Mouse (Mus musculus): Measurements from ENCODE around the gene Tbc1d12.
A peak's percentile ranks its signal among the peaks of the same experiment; 100 is the strongest.
"Not testable (repeated sequence)": the region's sequence is repeated elsewhere in the genome, so short reads cannot be mapped to it uniquely, and the experiment has no call there.

The Tbc1d12 gene

DNA sequence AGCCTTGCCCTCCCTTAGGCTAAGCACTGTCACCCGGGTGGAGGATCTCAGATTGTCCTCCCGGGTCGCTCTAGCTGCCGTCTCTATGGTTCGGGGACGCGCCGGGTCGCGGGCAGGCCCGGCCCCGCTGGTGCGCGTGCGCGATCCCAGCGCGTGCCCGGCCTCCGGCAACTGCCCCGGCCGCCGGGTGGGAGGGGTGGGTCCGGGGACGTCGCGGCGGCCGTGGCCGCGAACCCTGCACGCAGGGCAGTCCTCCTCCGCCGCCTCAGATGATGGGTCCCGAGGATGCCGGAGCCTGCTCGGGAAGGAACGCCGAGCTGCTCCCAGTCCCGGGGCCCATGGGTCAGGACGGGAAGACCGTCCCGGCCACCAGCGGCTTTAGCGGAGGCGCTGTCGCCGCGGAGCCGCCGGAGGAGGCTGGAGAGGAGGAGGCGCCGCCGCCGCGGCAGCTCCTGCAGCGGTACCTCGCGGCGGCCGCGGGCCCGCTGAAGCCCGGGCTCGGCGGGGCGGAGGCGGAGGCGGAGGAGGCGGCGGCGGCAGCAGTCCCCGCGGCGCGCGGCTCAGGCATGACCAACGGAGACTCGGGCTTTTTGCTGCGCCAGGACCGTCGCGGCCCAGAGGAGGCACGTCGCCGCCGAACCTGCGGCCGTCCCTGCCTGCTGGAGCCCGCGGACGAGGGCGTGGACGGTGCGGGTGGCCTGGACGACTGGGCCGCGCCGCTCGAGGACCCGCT is at the start of gene Tbc1d12:
Gene Tbc1d12, plus strand, starts transcription at position 142 of the 733 bp plus-strand sequence.
- DNase-seq (ENCODE audit: low spot score) = peak; percentile 82

DNA sequence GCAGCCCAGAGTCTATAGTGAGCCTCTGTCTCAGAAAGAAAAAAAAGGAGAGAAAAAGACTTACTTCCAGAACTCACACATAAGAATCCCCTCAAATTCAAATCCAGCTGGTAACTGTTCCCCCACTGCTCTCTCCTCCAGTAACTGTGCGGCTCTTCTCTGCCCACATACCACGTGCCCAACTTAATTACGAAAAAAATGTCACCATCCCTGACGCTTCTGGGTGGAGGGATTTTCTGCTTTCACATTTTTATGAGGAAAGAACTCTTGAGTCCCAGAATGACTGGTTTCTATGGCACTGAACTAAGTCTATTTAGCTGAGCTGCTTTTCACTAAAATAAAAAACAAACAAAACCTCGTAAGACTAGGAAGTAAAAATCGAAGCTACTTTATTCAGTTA is 48.6 kb upstream of the Tbc1d12 start:
- DNase-seq (ENCODE audit: low spot score) = no peak

DNA sequence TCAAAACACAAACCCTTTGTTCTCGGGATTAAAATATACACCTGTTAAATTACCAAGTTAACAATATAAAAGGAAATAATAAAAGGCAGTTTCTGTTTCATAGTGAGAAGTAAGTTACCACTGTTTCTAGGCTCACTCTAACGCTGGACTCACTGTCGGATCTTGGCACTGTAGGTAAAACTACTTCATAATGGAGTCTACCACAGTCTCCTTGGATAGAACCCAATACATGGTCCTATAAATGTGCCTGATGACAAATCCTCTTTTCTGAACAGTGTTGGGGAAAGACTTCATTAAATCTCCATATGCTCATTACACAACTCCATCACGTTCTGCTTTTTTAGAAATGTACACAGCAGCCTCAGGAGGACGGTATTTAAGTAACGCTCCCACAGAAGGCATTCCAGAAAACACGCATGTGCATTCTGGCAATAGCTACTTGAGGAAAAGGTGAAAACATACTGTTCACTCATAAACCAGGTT is 42.8 kb upstream of the Tbc1d12 start:
- DNase-seq (ENCODE audit: low spot score) = no peak

DNA sequence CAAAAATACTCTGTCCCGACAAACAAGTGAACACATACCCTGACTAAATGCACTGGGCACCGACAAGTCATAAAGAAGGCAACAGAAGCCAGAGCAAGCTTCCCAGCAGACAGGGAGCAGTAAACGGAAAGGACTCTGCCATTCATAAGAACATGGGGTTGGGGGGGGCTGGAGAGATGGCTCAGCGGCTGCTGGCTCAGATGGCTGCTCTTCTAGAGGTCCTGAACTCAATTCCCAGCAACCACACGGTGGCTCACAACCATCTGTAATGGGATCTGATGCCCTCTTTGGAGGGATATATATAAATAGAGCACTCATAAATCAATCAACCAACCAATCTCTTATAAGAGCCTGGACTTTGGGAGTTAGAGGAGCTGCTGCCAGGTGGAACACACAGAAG is 39.8 kb upstream of the Tbc1d12 start:
- no peak for DNase-seq (ENCODE audit: low spot score)

DNA sequence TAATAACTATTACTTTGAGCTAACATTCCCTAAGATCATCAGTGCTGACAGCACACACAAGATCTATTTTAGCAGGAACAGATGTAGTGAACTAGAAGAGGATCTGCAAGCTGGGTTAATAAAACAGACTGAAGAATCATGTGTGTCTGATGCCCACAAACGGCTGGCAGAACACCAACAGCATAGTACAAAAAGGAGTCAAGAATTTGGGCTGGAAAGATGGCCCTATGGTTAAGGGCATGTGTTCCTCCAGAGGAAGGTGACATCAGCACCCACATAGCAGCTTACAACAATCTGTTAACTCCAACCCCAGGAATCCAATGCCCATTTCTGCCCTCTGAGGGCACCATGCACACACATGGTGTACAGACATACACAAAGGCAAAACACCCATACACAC is 38.1 kb upstream of the Tbc1d12 start:
- DNase-seq (ENCODE audit: low spot score) = no peak

DNA sequence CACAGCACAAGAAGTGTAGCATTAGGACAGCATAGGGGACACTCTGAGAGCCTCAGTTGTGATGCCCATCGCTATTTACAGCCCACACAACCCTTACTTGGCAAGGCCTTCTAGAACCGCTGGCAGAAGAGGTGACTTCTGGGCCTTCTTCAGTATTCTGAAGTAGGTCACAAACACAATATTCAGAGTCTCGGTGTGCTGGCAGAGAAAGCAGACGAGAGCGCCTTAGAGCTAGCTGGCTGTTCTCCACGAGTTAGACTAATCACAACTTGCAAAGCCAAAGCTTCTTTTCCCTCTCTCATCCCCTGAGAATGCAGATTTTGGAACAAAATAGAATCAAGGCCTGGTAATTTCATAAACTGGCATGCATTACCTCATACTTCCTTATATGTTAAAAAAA is 37.6 kb upstream of the Tbc1d12 start:
- no peak for DNase-seq (ENCODE audit: low spot score)

DNA sequence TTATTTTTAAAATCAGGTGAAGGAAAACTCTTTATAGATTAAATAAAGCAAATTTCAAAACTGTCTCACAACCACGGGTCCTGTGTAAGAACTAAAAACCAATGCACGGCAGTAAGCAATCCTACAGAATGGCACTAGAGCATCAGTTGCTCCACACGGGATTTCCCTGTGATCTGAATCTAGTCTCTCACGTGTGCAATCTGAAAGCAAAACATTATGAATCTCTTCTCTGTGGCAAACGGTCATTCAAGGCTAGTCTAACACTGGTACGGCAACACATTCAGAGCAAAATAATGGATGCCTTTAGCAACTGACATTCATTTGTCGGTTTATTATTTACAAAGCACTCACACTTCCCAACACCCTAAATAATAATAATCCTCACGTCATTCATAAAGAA is 18.2 kb upstream of the Tbc1d12 start:
- DNase-seq (ENCODE audit: low spot score) = no peak

DNA sequence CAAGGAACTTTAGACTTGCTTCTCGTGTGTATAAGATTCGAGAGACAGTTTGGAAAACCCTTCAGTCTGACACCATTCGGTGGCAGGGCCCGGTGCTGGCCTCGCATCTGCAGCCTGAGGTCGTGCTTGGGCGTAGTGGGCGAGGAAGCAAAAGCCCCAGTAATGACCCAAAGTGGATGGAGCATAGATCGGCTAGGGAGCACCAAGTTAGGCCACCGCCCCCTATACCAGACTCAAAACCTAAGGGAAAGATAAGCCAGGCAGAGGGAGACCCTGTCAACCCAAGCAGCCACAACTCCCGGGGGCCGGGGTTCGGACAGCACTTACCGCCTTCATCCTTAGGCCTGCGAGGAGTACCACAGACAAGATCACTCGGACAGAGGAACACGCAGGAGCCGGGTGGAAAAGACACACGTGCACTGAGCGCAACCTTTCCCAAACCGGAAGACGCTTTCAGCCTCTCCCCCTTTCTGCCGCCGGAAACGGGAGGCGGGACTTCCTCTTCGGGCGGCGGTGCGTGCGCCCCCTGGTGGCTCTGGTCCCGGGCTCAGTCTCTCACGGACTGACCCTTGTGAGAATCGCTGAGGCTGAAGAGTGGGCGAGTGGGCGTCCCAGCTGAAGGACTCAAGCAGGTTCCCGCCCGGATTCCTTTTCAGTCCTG is 17.5 kb upstream of the Tbc1d12 start, which contains the start of gene Noc3l:
Gene Noc3l, minus strand, starts transcription at position 472 of the 661 bp plus-strand sequence.
- peak; percentile 91 for DNase-seq (ENCODE audit: low spot score)

DNA sequence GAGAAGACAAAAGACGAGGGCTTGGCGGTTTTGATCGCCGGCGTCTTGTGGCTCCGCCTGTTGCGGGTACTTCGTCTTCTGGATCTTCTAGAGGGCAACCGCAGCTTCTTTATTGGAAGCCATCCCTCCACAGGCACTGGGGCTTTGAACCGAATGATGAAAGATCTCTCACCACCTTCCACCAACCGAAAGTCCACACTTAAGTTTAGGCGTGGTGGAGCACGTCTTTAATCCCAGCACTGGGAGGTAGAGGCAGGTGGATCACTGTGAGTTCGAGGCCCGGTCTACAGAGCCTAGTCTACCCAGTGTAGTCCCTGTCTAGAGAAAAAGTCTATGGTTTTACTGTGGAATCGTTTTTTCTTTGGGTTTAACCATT is 17.0 kb upstream of the Tbc1d12 start:
- no peak for DNase-seq (ENCODE audit: low spot score)

DNA sequence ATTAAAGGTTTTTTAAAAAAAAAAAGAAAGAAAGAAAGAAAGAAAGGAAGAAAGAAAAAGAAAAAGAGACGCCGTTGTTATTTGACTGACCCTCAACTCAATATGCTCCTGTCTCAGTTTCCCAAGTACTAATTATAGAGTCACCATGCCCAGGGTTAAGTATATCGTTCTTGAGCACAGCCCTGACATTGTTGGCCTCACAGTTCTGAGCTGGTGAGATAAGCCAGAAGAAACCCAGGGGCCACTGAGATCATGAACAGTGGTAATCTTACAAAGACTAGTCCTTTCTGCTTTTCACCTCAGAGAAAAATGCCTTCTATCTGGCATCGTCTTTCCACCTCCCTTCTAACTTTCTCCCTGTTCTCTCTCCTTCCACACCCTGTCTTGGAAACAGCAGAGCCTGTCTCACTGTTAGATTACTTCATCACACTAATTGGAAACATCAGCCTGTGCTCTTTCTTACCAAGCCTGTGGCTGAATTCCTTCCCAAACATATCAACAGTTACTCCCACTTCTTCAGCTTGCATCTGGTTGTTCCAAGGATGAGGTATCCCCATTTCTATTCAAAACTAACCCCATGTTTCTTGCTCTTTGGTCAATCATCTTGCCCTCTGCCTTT is 16.1 kb upstream of the Tbc1d12 start:
- DNase-seq (ENCODE audit: low spot score) = peak; percentile 21

DNA sequence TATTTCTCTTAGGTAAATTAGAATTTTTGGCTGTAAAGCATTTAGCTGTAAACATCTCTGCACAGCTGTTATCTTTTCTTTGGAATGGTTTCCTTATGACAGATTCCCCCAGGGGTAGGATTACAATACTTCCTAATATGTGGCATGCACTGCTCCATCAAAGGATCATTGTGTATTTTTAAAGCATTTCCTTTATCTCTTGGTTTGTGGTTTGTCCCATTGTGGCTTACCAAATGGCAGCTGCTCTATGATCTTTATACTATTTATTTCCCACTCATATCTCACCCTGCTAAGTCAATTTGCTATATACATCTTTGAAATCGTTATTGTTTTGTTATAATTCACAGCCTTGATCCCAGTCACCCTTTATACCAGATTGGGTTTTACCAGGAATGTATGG is 3.2 kb upstream of the Tbc1d12 start:
- no peak for DNase-seq (ENCODE audit: low spot score)

DNA sequence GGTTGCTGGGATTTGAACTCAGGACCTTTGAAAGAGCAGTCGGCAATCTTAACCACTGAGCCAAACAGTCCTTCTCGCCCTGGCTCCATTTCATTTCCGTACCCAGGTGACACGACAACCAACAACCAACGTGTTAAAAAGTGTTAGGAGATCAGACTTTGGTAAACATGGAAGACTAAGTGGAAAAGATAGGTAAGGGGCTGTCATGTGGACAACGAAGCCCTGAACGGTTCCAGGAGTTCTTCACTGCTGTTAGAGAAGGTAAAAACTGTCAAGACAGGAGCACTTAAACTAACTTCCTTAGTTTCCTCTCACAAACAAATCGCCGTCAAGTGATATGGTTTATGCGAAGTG is 318 bp upstream of the Tbc1d12 start:
- DNase-seq (ENCODE audit: low spot score) = no peak

DNA sequence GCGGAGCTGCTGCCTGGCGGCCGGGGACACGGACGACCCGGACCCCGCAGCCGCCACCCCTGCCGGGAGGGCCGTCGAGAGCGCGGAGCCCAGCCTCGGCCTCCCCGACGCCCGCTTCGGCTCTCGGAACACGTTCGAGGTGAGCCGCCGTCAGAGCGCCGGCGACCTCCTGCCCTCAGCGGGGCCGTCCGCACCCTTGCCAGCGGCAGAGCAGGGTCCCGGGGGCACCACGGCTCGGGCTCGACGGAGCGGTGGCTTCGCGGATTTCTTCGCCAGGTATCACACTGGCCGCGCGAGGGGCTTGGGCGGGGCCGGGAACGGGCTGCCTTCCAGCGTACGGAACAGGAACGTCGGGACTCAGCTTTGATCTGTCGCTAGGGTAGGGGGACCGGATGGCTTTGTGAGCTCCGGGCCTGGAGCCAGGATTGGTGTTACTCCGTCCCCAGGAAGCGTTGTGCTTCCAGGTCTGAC is 827 bp downstream of the Tbc1d12 start:
- peak; percentile 39 for DNase-seq (ENCODE audit: low spot score)

DNA sequence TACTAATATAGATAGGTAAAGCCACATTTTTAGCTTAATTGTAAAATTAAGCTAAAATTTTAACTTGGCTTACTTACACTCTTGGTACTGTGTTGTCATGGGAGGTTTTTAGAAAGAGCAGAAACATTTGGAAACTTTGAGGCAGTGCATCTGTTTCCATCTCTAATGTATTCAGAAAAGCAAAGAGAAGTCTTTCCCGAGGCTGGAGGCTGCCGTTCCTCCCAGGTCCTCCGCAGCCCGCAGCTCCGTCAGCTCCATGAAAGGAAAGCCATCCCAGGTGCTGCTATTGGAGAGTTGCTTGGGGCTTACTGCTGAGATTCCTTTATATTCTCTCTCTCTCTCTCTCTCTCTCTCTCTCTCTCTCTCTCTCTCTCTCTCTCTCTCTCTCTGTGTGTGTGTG is 8.4 kb downstream of the Tbc1d12 start:
- DNase-seq (ENCODE audit: low spot score) = no peak

DNA sequence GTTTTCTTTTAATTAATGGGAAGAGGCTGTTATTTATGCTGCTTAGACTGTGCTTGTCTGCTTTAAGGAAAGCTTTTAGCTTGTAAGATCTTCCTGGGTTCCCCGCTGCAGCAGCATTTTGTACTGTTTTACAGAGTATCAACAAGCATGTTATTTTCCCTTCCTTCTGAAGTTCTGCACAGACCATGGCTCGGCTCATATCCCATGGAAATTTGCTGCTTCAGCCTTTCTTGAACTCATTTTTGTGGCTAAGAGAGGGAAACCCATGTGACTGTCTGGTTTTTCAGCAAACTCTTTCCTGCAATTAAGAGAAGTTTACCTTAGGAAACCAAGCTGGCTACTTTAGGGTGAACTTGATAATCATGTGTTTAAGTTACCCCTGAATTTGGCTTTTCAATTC is 10.0 kb downstream of the Tbc1d12 start:
- no peak for DNase-seq (ENCODE audit: low spot score)

DNA sequence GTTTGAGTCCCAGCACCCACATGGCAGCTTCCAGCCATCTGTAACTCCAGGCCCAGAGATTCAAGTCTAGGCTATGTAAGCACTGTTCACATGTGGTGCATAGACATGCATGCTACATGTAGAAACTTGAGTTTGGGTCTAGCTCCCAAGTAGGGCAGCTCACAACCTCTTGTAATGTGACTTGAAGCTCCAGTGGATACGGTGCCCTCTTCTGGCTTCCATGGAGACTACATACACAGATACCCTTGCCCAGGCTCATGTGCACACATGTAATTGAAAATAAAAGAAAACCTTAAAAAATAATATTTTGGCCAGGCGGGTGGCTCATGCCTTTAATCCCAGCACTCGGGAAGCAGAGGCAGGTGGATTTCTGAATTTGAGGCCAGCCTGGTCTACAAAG is 21.8 kb downstream of the Tbc1d12 start:
- no peak for DNase-seq (ENCODE audit: low spot score)

DNA sequence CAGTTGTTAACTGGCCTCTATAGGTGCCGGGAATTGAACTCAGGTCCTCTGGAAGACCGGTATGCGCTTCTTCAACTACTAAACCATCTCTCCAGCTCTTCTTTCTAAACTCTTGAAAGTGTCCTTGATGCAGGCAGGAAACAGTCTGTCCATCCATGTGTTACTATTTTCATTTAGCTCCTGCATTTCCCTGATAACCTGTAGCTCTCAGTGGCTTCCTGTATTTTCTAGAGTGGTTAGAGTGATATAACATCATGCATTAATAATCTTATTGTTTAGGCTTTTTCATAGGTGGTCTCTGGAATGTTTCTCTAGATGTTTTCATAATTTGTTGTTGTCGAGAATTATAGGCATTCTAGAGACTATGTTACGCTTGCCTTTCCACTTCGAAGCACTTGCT is 26.1 kb downstream of the Tbc1d12 start:
- DNase-seq (ENCODE audit: low spot score) = no peak

DNA sequence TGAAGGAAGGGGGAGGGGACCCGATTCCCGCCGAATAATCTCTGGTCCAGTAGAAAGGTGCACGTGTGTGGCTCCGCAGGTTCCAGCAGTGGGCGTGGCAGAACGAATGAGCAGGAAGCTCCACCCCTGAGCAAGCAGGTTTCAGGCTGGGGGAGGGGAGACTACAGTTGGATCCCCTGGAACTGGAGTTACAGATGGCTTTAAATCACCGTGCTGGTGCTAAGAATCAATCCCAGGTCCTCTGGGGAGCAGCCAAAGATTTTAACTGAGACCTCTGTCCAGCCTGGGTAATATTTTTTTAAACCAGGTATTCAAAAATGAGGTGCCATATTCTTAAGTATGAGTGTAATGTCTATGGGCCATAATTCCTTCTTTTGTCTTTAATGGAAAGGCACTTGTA is 38.4 kb downstream of the Tbc1d12 start:
- not testable (repeated sequence) for DNase-seq (ENCODE audit: low spot score)

DNA sequence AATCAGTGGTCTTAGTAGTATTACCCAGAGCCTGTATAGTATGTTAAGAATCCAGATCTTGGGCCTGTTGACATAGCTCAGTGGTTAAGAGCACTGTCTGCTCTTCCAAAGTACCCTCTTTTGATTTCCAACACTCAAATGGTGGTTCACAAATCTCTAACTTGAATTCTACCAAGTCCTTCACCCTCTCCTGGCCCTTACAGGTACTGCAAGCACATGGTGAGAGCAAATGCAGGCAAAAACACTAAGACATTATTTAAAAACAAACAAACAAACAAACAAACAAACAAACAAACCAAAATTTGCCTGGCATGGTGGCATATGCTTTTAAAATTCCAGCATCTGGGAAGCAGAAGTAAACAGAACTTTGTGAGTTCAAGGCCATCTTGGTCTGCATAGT is 43.9 kb downstream of the Tbc1d12 start:
- DNase-seq (ENCODE audit: low spot score) = no peak

DNA sequence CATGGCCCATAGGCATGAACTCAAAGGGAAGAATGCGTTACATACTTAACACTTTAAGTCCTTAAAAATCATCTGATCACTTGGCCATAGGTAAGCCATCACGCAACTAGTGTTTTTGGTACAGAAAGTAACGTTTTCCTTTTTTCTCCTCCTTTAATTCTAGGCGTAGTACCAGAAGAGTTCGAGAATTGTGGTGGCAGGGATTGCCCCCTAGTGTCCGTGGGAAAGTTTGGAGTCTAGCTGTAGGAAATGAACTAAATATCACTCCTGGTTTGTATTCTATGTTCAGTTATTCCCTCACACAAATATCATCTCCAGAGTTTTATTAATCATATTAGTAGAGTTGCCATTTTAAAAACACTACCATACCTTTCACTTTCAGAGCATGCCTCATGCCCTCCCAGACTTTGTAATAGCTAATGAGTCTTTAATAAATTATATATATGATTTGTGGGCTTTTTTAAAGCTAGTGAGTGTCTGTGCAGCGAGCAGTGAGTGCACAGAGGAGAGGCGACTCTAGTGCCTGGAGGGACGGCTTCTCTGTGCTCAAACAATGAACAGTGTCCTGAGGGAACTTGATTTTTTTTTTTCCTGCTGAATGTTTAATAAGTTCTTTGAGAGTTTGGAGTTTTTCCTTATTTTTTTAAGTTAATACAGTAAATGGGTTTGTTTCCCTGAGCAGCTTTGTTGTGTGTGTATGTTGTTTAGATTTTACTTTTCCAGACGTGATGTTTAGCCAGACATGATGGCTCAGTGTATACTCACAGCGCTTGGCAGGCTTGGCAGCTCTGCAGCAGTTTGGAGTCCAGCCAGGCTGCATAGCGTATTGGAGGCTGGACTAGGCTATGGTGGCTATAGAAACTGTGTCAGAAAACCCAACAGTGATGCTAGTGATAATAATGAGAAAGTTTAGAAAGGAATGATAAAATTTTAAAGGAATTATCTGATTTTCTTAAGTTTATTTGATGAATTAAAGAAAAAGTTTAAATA is 65.1 kb downstream of the Tbc1d12 start:
- DNase-seq (ENCODE audit: low spot score) = no peak

DNA sequence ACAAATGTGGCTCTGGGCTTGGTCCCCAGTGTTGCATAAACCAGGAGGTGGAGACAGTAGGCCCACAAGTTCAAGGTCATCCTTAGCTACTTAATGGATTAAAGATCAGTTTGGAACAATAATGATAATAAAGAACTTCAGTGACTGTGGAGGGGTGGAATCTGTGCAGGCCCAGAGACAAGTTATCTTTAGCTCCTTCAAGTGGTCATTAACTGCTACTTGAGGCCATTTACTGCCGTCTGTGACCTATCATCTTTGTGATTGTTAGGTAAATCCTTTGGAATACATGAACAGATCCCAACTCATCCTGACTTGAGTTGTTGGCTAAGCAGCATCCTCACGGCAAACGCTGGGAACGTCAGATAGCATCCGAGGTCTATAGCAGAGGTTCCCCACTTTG is 66.1 kb downstream of the Tbc1d12 start:
- DNase-seq (ENCODE audit: low spot score) = no peak

DNA sequence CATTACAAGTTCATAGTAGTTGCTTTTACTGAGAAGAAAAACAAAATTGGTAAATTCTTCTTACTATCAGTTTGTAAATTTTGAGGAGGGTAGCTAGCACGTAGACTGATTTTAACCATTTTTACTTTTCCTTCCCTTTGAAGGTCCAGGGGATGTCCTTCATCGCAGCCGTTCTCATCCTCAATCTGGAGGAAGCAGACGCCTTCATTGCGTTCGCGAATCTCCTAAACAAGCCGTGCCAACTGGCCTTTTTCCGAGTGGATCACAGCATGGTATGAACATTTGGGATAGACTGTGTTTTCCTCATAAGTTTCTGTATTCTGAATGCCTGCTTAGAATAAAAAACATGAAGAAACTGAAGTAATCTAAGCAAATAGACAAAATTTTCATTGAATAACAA is 77.4 kb downstream of the Tbc1d12 start:
- no peak for DNase-seq (ENCODE audit: low spot score)

Measured in spleen, adult 12 weeks (tissue).